Mouse (Mus musculus): Measurements from ENCODE around the gene Gm20388.

- TF ChIP-seq CTCF (IDR thresholded peaks at IDR 0.05; ENCODE audit: borderline replicate concordance, extremely low read depth, insufficient read depth, insufficient read length) (no peak), POLR2A (IDR thresholded peaks at IDR 0.05; ENCODE audit: borderline replicate concordance, extremely low read depth, insufficient read depth, insufficient read length, poor library complexity, severe bottlenecking) (no peak)
Measured at GRCm38 (mm10) chr8:121995112-121995511, 2084.5 kb downstream of the Gm20388 start.

Measured in brain, embryonic 14.5 days (tissue).